Mouse (Mus musculus) heart, postnatal 14 days (tissue): ENCODE results near the gene Fhl2. TPM values are rescaled to one million over a fixed set of nuclear protein-coding genes. Genes with fewer than 3 reads are reported as not detected.
"Not testable (repeated sequence)": the region's sequence is repeated elsewhere in the genome, so short reads cannot be mapped to it uniquely, and the experiment has no call there.

Source experiments
- DNase-seq, 2 experiments: peaks; one replicate each; pipeline ENCODE4 v3.0.0; 2021 to 2022
- intact Hi-C: fragments of 180-260 bp; cut with DNase I; formaldehyde crosslinking; loops from one replicate; pipeline ENCODE4 v1.15.1; 2025
- total RNA-seq, 2 experiments: library from RNA; stranded (reverse); gene quantifications; 2 replicates each; pipeline ENCODE4 v1.2.3; 2021

The Fhl2 gene
- total RNA-seq, 2 experiments from 2014 or later: 1,735 to 2,031 TPM

DNA sequence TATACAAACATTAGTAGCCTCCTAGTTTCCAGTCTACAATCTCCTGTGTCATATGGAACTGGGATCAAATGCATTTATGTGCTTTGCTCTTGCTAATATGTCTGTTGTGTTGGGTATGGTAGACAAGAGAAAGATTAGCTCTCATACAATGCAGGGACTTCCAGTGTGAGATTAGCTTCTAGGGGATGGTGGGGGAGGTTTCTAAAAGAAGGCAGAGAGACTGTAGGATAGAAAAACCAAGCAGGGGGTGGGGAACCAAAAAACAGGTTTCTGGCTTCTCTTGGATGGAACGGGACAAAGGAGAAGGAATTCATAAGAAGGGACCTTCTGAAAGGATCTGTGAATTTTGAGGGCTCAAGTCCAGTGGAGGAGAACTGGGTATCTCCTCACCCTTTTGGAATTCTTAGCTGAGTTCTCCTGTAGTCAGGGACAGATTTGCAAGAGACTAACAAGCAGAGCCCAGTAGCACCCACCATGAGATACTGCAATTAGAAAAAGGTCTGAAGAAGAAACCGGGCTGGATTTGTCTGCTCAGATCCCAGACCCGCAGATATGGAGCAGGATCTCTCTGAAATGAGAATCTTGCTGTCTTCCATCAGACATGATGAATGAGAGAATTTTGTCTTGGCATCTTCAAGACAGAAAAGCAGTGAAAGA is 2.6 kb upstream of the Fhl2 start:
- DNase-seq: no peak

DNA sequence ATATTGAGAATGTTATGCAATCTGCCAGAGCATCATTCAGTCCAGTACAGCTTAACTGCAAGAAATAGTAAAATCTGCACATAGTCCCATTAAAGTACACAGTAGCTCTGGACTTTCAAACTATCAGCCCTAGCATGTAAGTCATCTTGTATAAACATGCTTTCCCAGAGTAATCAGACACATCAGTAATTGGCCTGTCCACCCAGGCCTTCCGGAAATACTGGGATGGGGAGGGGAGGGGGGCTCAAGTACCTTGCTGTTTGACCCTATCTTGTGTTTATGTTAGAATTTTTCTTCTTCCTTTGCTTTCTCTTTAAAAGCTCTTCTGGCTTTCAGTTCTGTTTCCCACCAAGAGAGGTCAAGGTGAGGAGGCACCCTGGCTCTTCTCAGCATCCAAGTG is 725 bp downstream of the Fhl2 start:
- no peak for DNase-seq
- intact Hi-C loops: loop anchor here (5.0 kb wide), 1 partner anchor 41 kb away; no protein-coding TSS in a partner anchor

More for the DNA sequence above, 2.6 kb upstream of the Fhl2 start:
- intact Hi-C loops: loop anchor here (5.0 kb wide), 1 partner anchor 38 kb away; no protein-coding TSS in a partner anchor

DNA sequence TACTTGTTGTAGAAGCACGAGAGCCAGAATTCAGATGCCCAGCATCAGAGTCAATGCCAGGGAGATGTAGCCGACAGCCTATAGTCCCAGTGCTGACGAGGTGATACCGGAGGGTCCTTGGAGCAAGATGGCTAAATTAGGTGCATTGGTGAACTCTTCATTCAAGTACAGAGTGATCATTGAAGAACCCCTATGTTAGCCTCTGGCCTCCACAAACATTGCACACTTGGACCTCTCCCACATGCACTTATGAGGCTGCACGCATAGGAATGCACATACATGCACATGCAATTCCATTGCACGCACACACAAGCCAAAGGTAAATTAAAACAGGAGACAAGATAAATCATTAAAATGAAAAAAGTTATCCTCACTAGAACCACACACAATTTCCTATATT is 3.4 kb downstream of the Fhl2 start:
- no peak for DNase-seq
- intact Hi-C loops: loop anchor here (5.0 kb wide), 1 partner anchor 64 kb away; no protein-coding TSS in a partner anchor

DNA sequence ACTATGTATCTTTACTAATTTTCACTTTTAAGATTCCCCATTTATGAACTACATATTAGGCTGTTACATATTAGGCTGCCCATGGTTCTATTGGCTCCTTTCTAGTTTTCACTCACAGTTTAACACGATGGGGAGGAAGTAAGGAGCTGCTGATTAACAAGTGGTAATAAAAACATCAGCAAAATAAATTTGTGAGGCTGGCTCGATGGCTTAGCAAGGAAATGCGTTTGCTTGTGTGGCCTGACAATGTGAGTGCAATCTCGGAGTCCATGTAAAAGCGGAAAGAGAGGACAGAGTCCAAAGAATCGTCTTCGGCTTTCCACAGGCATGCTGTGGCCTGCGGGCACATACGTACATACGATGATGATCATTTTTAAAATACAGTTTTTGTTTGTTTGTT is 4.3 kb downstream of the Fhl2 start:
- intact Hi-C loops: loop anchor here (5.0 kb wide), 1 partner anchor 65 kb away; no protein-coding TSS in a partner anchor
- DNase-seq: no peak

DNA sequence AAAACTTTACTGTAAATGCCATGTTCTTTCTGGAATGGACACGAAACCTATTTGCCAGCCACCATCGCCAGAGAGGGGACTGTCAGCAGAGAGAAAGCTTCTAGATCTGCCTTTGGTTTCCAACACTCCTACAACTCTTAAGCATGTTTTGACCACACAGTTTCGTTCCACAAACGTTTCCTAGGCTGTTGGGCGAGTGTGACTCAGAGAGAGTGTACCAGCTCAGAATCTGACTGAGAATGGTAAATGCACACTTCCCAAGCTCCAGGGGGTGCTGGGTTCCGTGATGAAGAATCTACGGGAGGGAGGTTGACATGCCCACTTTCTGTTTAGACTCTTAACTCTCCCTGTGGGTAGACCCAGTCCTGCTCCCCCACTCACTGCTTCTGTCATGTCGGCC is 5.7 kb downstream of the Fhl2 start:
- intact Hi-C loops: loop anchor here (5.0 kb wide), 1 partner anchor 66 kb away; no protein-coding TSS in a partner anchor
- no peak for DNase-seq

DNA sequence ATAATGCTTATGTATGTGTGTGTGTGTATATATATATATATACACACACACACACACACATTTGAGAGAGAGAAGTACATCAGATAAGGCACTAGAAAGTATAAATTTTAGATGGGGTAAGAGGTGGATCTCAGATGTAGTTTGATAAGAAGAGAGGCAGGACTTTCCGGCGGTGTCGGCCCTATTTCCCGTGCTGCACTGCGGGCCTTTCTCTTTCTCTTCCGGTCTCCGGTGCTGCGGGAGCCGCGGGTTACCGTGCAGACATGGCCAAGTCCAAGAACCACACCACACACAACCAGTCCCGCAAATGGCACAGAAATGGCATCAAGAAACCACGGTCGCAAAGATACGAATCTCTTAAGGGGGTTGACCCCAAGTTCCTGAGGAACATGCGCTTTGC is 7.9 kb downstream of the Fhl2 start:
- DNase-seq, intact Hi-C loops: not testable (repeated sequence)

DNA sequence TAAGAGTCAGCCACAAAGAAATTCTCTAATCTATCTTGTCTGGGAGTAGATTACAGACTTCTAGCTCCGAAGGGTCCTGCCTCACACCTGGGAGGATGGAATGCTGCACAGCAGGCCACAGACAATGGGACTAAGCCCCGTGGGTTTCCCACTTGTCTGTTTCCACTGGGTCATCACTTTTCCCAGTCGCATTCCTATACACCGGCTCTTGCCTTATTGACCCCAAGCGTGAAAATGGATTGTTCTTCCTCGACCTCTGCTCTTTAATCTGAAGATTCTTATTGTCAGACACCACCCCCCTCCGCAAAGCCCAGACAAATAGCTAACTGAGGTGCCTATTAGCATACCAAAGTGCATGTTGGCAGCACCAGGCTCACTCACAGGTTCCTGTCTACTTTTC is 10.4 kb downstream of the Fhl2 start:
- no peak for DNase-seq
- intact Hi-C loops: no loop called here

DNA sequence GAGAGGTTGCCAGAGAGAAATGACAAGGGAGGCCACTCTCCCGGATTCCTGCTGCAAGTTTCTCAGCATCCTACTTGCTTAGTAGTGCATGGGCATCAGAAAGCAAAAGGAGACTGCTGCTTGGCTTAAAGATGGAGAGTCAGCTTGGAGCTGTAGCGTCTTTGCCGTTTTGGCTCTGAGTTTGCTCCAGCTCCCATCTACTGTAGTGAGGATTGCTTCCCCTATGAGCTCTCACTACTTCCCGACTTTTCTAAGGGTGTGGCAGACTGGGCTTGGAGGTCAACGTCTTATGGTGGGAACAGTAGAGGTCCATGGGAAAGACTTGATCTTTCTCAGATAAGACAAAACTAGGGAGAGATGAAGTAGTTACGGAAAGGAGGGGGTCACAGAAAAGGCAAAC is 15.9 kb downstream of the Fhl2 start:
- DNase-seq: no peak
- intact Hi-C loops: no loop called here

DNA sequence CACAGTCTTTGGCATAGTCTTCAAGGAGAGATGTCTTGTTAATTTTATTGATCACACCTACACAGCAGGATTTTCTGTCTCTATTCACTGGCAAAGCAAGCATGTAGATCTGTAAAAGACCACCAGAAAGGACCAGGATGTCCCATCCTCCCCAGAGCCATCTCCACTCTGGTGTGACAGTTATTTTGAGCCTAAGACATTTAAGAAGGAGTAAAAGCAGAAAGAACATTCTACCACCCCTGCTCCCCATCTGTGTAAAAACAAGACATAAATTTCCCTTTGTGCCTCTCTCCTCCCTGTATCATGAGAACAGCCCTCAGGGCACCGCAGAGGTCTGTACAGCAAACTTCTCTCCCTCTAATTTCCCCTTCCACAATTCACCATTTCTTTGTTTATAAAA is 18.0 kb downstream of the Fhl2 start:
- DNase-seq: no peak

DNA sequence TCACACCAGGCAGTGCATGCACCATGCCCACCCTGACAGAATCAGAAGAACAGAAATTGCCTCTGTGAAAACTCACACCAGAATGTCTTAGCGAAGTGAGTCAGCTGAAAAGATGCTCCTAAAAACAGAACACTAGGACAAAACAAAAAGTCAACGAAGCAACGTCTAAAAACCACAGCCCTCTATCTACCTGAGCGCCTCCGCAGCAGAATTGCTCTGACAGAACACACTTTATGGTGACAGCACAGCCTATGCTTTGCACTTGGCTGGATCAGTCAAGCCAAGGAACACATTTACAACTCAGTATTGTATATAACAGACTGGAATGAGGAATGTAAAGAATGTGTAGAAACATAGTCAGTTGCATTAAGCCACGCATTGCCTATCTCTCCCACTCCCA is 18.4 kb downstream of the Fhl2 start:
- intact Hi-C loops: no loop called here

More for the DNA sequence above, 18.0 kb downstream of the Fhl2 start:
- intact Hi-C loops: no loop called here

DNA sequence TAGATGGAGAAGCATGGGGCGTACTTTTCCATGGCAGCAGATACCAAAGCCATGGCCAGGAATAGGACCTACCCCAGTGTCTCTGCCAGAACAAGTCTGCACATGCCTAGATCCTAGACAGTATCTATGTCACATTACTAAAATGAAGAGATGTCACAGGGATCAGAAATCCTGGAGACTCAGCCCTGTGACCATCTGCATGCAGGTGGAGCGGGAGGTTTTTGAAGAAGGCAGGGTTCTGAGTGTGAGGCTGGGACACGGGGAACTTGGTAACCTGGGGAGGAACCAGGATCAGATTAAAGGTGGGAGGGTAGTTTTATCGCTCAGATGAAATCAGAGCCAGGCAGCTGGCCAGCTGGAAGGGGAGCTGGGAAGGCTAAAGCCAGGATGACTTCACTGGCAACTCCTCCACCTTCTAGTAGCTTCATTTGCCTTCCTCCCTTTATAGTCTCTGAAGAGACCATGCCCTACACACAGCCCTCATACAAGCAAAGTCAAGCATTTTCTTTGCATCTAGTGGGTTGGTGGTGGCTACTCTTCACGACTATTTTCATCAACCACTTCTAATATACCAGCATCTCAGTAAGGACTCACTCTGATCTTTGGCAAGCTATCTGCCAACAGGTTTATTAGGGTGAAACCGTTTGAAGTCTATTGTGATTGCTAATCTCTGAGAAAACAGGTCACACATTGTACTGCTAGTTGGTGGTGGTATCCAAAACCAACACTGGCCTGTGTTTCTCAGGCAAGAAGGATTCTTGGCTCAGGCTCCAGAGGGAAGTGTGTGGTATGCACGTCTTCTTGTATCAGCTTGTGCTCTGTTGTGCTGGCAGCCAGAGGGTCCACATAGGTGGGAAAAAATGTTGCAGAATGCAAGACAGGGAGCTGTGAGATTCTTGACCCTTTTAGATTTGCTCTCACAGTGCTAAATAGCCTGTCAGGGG is 23.2 kb downstream of the Fhl2 start:
- DNase-seq: no peak

More for the DNA sequence above, 18.4 kb downstream of the Fhl2 start:
- DNase-seq: no peak

DNA sequence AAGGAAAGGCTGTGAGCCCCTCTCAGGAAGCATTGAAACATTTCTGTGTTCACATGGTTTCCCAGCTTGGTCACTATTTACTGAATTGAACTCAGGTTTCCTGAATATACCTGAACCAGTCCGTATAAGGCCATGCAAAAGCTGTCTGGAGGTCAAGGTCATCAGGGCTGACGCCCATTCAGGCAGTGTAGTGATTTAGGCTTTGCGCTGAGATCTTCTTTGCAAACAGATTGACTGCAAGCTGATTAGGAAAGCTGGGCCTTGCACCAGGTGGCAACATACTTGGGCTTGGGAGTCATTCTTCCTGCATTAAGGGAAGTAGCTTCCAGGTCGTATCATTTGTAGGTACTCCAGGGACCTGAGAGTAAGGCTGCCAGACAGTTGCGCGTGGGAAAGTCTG is 25.0 kb downstream of the Fhl2 start:
- DNase-seq: no peak
- intact Hi-C loops: no loop called here

More for the DNA sequence above, 23.2 kb downstream of the Fhl2 start:
- intact Hi-C loops: no loop called here

DNA sequence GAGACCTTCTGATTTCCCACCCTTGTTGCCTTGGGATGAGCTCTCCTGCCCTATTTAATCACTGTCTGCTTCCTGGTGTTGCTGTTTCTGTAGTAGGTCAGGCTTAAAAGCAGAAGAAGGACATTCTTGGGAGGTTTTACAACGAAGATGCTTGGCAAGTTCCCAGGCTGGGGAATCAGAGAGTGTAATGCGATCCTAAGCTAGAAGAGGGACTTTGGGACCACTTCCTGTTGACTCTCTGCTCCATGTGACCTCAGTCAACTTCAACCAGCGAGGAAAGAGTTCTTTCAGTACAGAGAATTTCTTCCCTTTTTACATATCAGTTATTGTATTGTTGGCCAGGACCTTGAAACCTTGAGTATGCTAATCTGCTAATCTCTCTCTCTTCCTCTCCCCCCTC is 25.7 kb downstream of the Fhl2 start:
- intact Hi-C loops: no loop called here
- no peak for DNase-seq

DNA sequence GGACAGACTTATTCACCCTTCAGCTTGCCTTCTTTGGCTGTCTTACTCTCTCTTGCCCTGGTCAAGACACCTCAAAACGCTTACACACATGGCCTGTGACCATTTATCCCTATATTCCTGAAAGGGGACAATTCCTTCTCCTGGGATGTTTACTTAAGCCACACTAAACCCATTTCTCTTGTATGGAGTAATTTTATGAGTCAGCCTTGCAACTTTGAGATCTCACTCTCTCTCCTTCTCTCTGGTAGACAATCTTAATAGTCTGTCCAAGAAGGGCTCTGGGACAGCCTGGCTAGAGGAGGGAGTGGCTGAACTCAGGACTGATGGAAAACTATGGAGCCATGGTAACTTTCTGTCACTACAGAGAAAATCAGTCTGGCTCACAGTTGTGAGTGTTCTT is 27.1 kb downstream of the Fhl2 start:
- intact Hi-C loops: no loop called here
- DNase-seq: no peak

DNA sequence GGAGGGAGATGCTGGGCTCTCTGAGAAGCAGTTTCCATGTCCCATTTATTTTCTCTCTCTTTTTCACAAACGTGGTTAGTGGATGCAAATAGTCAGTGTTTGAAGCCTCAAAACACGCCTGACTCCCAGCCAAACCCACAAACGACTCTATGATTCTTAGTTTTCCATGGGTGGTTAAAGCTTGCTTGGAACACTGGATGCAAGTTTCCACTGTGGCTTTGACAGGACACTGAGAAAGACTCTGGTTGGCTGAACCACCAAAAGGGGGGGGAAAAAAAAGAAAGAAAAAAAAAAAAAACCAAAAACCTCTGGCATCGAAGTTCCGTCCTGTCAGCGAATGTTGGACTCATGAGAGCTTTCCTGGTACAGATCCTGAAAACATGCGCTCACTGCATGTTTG is 27.6 kb downstream of the Fhl2 start:
- DNase-seq: no peak
- intact Hi-C loops: no loop called here

DNA sequence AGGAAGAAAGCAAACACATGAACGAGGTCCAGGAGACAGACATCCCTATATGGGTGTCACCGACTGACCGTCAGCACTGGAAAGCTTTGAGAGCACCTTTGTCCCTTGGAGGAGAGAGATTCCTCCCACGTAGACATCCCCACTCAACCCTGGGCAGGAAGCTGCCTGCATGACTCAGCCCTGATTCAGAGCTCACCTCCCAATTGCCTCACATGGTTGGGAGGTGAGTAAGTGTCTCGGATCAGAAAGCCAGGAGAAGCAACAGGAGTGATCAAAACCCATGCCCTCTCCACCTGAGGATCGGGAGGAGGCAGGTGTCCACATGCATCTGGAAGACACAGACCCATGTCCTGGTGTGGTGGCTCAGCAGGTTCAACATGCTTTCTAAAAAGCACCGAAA is 28.2 kb downstream of the Fhl2 start:
- no peak for DNase-seq
- intact Hi-C loops: no loop called here

DNA sequence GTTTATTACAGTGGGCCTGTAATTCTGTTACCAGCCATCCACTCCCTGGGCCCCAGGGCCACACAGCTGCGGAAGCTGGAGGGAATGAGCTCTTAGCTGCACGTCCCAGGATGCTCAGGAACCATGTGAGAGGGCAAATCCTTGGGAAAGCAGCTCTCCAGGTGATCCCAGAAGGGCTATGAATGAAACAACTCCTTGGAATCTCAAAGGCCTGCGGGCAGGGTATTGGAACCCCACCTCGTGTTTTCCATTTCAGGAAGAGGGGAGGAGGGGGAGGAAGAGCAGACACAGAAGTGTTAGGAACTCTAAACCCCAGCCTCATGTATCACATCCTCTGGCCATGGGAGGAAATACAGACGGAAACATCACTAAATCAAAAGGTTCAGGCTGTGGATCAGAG is 28.8 kb downstream of the Fhl2 start:
- DNase-seq: no peak
- intact Hi-C loops: no loop called here

DNA sequence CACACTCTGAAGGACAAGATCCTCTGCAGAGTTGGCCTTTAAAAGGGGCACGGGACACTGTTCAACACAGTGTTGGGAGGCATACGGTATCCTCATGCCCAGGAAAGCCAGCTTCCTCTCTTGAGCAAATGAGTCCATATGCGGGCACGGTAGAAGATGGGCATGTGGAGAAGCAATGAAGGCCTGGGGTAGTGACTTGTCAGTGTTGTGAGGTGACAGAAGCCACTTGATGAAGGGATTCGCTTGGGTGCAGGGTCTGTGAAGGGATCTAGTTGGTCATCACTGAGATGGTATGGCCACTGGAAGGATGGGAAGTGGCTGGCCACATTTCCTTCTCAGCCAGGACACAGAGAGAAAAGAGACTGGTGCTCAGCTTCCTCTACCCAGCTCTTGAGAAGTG is 32.2 kb downstream of the Fhl2 start:
- intact Hi-C loops: no loop called here
- no peak for DNase-seq

DNA sequence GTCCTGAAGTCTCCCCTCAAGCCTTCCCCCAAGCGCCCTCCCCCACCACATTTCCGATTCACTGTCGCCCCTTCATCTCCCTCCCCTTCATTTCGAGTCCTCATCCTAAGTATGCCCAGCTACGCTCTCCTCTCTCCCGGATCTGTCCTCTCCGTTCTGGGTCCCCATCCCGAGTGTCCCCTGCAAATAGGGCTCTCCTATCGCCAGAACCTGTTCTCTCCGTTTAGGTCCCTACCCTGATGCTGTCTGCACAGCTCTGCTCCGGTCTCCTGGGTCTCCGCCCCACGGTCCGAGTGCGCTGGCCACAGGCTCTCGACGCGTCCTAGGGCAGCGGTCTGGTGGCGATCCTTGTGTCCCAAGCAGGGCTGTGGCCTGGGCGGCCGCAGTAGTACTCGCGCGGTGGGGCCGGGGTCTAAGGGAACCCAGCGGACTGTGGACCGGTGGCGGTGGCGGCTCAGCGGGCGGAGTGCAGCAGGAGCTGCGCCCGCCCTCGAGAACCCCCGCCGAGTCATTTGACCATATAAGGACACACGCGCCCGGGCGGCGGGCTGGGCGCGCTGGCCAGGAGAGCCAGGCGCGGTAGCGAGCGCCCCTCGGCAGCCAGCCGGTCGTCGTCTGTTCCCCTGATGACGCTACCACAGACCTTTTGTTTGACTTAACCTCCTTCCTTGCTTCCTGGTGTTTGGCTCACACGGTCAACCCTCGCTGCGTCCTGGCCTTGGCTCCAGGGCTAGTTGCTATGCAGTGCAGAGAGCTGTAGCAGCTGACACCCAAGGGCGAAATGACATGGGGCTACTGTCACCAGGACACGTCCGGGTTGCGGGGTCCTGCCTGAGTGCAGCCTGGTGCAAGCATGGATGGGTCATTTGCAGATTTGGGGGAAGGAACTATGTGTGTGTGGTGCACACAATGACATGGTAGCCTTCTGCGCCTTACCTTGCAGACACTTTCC is 33.0 kb downstream of the Fhl2 start:
- DNase-seq: peak; percentile 76 to 77
- intact Hi-C loops: no loop called here

DNA sequence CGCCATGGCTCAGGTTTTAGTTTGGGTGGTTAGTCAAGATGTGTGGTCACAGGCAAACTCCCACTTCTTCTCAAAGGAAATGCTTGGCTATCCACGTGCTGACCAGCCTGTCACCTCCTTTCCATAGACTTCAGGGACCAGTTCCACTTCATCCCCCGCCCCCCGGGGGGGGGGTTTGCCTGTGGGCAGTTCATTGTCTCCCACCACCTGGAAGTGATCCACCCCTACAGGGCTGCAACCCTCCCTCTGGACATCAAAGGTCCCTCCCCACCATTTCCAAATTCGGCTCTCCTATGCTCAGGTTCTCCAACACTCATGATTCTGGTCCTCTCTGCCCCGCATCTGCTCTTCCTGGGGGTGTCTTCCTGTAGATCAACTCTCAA is 33.7 kb downstream of the Fhl2 start:
- intact Hi-C loops: no loop called here
- no peak for DNase-seq
